Mouse (Mus musculus) hindbrain, embryonic 16.5 days (tissue): ENCODE results near the gene Zc3h12d. TPM values are rescaled to one million over a fixed set of nuclear protein-coding genes. Genes with fewer than 3 reads are reported as not detected.
A peak's percentile ranks its signal among the peaks of the same experiment; 100 is the strongest.

Source experiments
- ATAC-seq: fragments of 200-750 bp; cut with Nextera tagmentation; 2 replicates; pipeline ENCODE4 v1.8.0; 2017; ENCODE audit warnings: moderate TSS enrichment, moderate library complexity
- H3K27ac ChIP-seq: fragments of 300-500 bp; sonication (generic); 2 replicates; pipeline ENCODE4 v1.5.1; 2014; ENCODE audit warnings: low read depth, mild to moderate bottlenecking, control low read depth, low read length, moderate library complexity
- H3K27me3 ChIP-seq: fragments of 300-500 bp; sonication (generic); replicated peaks from 2 replicates; pipeline ENCODE4 v1.6.1; 2014; ENCODE audit warnings: low read length; ENCODE audit not compliant: control insufficient read depth, insufficient read depth
- H3K36me3 ChIP-seq: fragments of 300-500 bp; sonication (generic); 2 replicates; pipeline ENCODE4 v1.6.1; 2014; ENCODE audit warnings: mild to moderate bottlenecking, low read length, moderate library complexity, mixed read lengths; ENCODE audit not compliant: control insufficient read depth, insufficient read depth
- H3K4me1 ChIP-seq: fragments of 300-500 bp; sonication (generic); 2 replicates; pipeline ENCODE4 v1.6.1; 2014; ENCODE audit warnings: low read depth, low read length; ENCODE audit not compliant: control insufficient read depth, insufficient read depth
- H3K4me2 ChIP-seq: fragments of 300-500 bp; sonication (generic); 2 replicates; pipeline ENCODE4 v1.6.1; 2014; ENCODE audit warnings: mild to moderate bottlenecking, low read length, control low read depth, moderate library complexity
- H3K4me3 ChIP-seq: fragments of 300-500 bp; sonication (generic); 2 replicates; pipeline ENCODE4 v1.5.1; 2014; ENCODE audit warnings: mild to moderate bottlenecking, low read length, control low read depth, moderate library complexity
- H3K9ac ChIP-seq: fragments of 300-500 bp; sonication (generic); 2 replicates; pipeline ENCODE4 v1.6.1; 2014; ENCODE audit warnings: low read depth, mild to moderate bottlenecking, control low read depth, low read length, moderate library complexity
- H3K9me3 ChIP-seq: fragments of 300-500 bp; sonication (generic); 2 replicates; pipeline ENCODE4 v1.6.1; 2014; ENCODE audit warnings: mild to moderate bottlenecking, low read length, moderate library complexity; ENCODE audit not compliant: control insufficient read depth
- WGBS: fragments of 180-500 bp; shearing (Covaris S2); extraction: QIAGEN DNeasy Blood & Tissue Kit; methylation state at CpG from one replicate; pipeline ENCODE4 v1.1.7; 2014; 5-methylcytosine and 5-hydroxymethylcytosine counted together
- microRNA-seq: library from miRNA; unstranded; fragments of <30 nt; microRNA quantifications from one replicate; pipeline ENCODE4, GENCODE M21; 2017
- polyA plus RNA-seq: library from polyadenylated mRNA; unstranded; fragments of >200 nt; fragmentation: Nextera tagmentation; extraction: Ambion mirVana; gene quantifications from 2 replicates; pipeline ENCODE4 v1.2.1, GENCODE M21; 2015

Gene Zc3h12d
- polyA plus RNA-seq, 1 experiment from 2014 or later, result 0.21 TPM

GRCm38 (mm10) chr10:7881971-7882370 lies 49.7 kb downstream of the Zc3h12d start:
- H3K4me2 ChIP-seq, result no peak overlapping the region
- no peak overlapping the region for H3K9ac ChIP-seq
- H3K36me3 ChIP-seq, result no peaks in the 10 kb centered on the region
- no peaks in the 10 kb centered on the region for H3K27me3 ChIP-seq
- no peaks in the 10 kb centered on the region for H3K4me1 ChIP-seq
- no peak for ATAC-seq
- 91% methylated on average over 3 of the region's 3 CpGs for WGBS
- H3K27ac ChIP-seq, result no peak overlapping the region
- no peak overlapping the region for H3K4me3 ChIP-seq
- H3K9me3 ChIP-seq, result no peaks in the 10 kb centered on the region

DNA sequence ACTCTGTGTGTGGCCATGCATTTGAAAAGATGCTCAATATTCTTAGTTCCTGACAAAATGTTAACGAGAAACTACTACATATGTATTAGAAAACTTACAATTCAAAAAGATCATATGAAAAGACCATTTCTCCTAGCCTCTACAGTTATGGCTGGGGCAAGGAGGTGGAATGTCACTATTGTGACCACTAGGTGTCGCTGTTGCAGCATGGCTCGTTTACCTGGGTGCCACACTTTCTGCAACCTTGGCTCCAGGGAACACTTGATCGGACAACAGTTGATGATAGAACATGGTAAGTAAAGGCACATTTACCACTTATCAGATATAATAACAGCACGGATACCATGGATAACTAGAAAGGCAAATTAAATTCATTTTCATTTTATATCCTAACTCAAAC lies 51.3 kb downstream of the Zc3h12d start:
- Histone ChIP-seq H3K27me3 (no peaks in the 10 kb centered on the region), H3K4me3 (no peak overlapping the region), H3K9me3 (no peaks in the 10 kb centered on the region), H3K27ac (no peak overlapping the region), H3K9ac (no peak overlapping the region), H3K36me3 (no peaks in the 10 kb centered on the region), H3K4me1 (no peaks in the 10 kb centered on the region), H3K4me2 (no peak overlapping the region)
- 6% methylated on average over 5 of the region's 5 CpGs for WGBS
- ATAC-seq, result peak; percentile 92

- no peaks in the 10 kb centered on the region for H3K36me3 ChIP-seq
- H3K4me3 ChIP-seq, result no peak overlapping the region
- whole genome bisulfite sequencing, result 92% methylated on average over 11 of the region's 11 CpGs
- no peak overlapping the region for H3K4me2 ChIP-seq
- no peaks in the 10 kb centered on the region for H3K9me3 ChIP-seq
- no peak overlapping the region for H3K27ac ChIP-seq
- H3K9ac ChIP-seq, result no peak overlapping the region
- no peak for ATAC-seq
- H3K4me1 ChIP-seq, result no peaks in the 10 kb centered on the region
- H3K27me3 ChIP-seq, result no peaks in the 10 kb centered on the region
These were observed 56.1 kb downstream of the Zc3h12d start for GRCm38 (mm10) chr10:7888256-7888868.

GRCm38 (mm10) chr10:7900719-7901627 lies 68.7 kb downstream of the Zc3h12d start:
- Histone ChIP-seq H3K36me3 (peaks cover 10% of the 10 kb centered on the region), H3K27me3 (no peaks in the 10 kb centered on the region), H3K4me1 (no peaks in the 10 kb centered on the region), H3K9me3 (no peaks in the 10 kb centered on the region), H3K4me3 (no peak overlapping the region), H3K9ac (no peak overlapping the region), H3K4me2 (no peak overlapping the region), H3K27ac (no peak overlapping the region)
- 89% methylated on average over 14 of the region's 14 CpGs for WGBS
- no peak for ATAC-seq

DNA sequence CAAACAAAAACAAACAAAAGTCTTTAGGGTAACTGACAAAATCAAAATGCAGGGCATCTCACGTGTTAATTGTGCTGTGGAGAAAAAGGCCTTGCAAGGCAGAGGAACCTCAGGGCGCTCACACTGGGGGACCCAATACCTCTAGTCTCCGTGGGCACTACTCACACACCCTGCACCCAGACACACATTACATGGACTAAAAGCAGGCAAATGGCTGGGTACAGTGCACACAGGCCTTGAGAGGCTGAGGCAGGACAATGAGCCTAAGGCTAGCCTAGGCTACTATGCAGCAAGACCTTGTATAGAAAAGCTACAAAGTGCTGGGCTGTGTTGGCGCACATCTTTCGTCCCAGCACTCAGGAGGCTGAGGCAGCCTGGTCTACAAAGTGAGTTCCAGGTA lies 71.9 kb downstream of the Zc3h12d start:
- no peak for ATAC-seq

GRCm38 (mm10) chr10:7907151-7907550 lies 74.9 kb downstream of the Zc3h12d start:
- H3K36me3 ChIP-seq, result peaks cover 17% of the 10 kb centered on the region
- no peak overlapping the region for H3K9ac ChIP-seq
- H3K4me3 ChIP-seq, result no peak overlapping the region
- H3K27me3 ChIP-seq, result no peaks in the 10 kb centered on the region
- H3K9me3 ChIP-seq, result no peaks in the 10 kb centered on the region
- ATAC-seq, result no peak
- H3K4me2 ChIP-seq, result no peak overlapping the region
- WGBS, result 91% methylated on average over 12 of the region's 12 CpGs
- H3K27ac ChIP-seq, result no peak overlapping the region
- no peaks in the 10 kb centered on the region for H3K4me1 ChIP-seq

More for the DNA sequence above, 71.9 kb downstream of the Zc3h12d start:
- no peaks in the 10 kb centered on the region for H3K4me1 ChIP-seq
- H3K4me2 ChIP-seq, result no peak overlapping the region
- H3K4me3 ChIP-seq, result no peak overlapping the region
- H3K27ac ChIP-seq, result no peak overlapping the region
- H3K36me3 ChIP-seq, result peaks cover 17% of the 10 kb centered on the region
- H3K9ac ChIP-seq, result no peak overlapping the region
- H3K27me3 ChIP-seq, result no peaks in the 10 kb centered on the region
- 92% methylated on average over 5 of the region's 5 CpGs for WGBS
- H3K9me3 ChIP-seq, result no peaks in the 10 kb centered on the region

GRCm38 (mm10) chr10:7911268-7911667 lies 79.0 kb downstream of the Zc3h12d start:
- no peak overlapping the region for H3K9ac ChIP-seq
- WGBS, result 64% methylated on average over 10 of the region's 10 CpGs
- peak; percentile 68 for ATAC-seq
- no peaks in the 10 kb centered on the region for H3K9me3 ChIP-seq
- no peak overlapping the region for H3K4me2 ChIP-seq
- H3K27ac ChIP-seq, result no peak overlapping the region
- no peak overlapping the region for H3K4me3 ChIP-seq
- no peaks in the 10 kb centered on the region for H3K27me3 ChIP-seq
- peaks cover 5% of the 10 kb centered on the region for H3K36me3 ChIP-seq
- no peaks in the 10 kb centered on the region; the same call in 1 of the 2 replicates for H3K4me1 ChIP-seq

Small RNA genes lying within 50 kb of the gene (microRNA-seq; reads per million reads assigned to microRNA genes)
- gene Mir5104, result 1.2 reads per million

Other genes starting within 250 kb of the Zc3h12d start
- 41.3 TPM in 2 replicates for gene Lrp11, start 242.7 kb upstream of the Zc3h12d start, polyA plus RNA-seq
- 30.3 and 30.5 TPM in 2 replicates for gene Nup43, start 165.0 kb upstream of the Zc3h12d start, polyA plus RNA-seq
- 189 and 209 TPM in 2 replicates for gene Pcmt1, start 151.3 kb upstream of the Zc3h12d start, polyA plus RNA-seq
- gene Lats1, start 151.3 kb upstream of the Zc3h12d start, polyA plus RNA-seq, result 7.6 and 9.2 TPM in 2 replicates
- 26.2 and 26.6 TPM in 2 replicates for gene Katna1, start 106.5 kb upstream of the Zc3h12d start, polyA plus RNA-seq
- gene Ginm1, start 39.6 kb upstream of the Zc3h12d start, polyA plus RNA-seq, result 57.2 and 57.5 TPM in 2 replicates
- 42.8 and 46.8 TPM in 2 replicates for gene Ppil4, start 39.6 kb upstream of the Zc3h12d start, polyA plus RNA-seq
- 12.3 and 12.4 TPM in 2 replicates for gene Tab2, start 123.8 kb downstream of the Zc3h12d start, polyA plus RNA-seq